Mouse (Mus musculus) liver, adult 2 months (tissue): ENCODE data around the gene Prkce. TPM values are rescaled to one million over a fixed set of nuclear protein-coding genes. Genes with fewer than 3 reads are reported as not detected.

Experiments
- DNase-seq: peaks from one replicate; pipeline ENCODE4 v3.0.0-alpha.2; 2011; ENCODE audit warnings: low read depth, low spot score; ENCODE audit errors: extremely low read depth
- H3K27ac ChIP-seq: fragments of 200-500 bp; replicated peaks from 2 replicates; pipeline ENCODE4 v1.5.1; 2012; ENCODE audit warnings: low read depth, mild to moderate bottlenecking, control low read depth, inconsistent platforms, low read length; ENCODE audit not compliant: insufficient read depth
- H3K27me3 ChIP-seq: fragments of 200-500 bp; 2 replicates; pipeline ENCODE4 v1.6.1; 2012; ENCODE audit warnings: mild to moderate bottlenecking, moderate library complexity, low read length, inconsistent platforms; ENCODE audit not compliant: control insufficient read depth, insufficient read depth
- H3K36me3 ChIP-seq: fragments of 200-500 bp; 2 replicates; pipeline ENCODE4 v1.6.1; 2012; ENCODE audit warnings: low read length, inconsistent platforms; ENCODE audit not compliant: control insufficient read depth, insufficient read depth
- H3K4me1 ChIP-seq: fragments of 200-500 bp; 2 replicates; pipeline ENCODE4 v1.6.1; 2011; ENCODE audit warnings: low read length; ENCODE audit not compliant: control insufficient read depth, insufficient read depth
- H3K4me3 ChIP-seq: fragments of 200-500 bp; 2 replicates; pipeline ENCODE4 v1.5.1; 2011; ENCODE audit warnings: low read depth, mild to moderate bottlenecking, control low read depth, low read length, moderate library complexity; ENCODE audit not compliant: insufficient read depth
- H3K79me2 ChIP-seq: fragments of 200-500 bp; 2 replicates; pipeline ENCODE4 v1.6.1; 2012; ENCODE audit warnings: inconsistent platforms, mild to moderate bottlenecking, low read length, moderate library complexity; ENCODE audit not compliant: control insufficient read depth, insufficient read depth
- H3K9ac ChIP-seq: fragments of 200-500 bp; 2 replicates; pipeline ENCODE4 v1.6.1; 2012; ENCODE audit warnings: low read depth, mild to moderate bottlenecking, control low read depth, inconsistent platforms, low read length
- CTCF ChIP-seq: fragments of 200-500 bp; IDR thresholded peaks from 2 replicates; pipeline ENCODE4 v1.5.1; 2011; ENCODE audit warnings: low read depth, low read length, control low read depth
- POLR2A ChIP-seq: fragments of 200-500 bp; IDR thresholded peaks from 2 replicates; pipeline ENCODE4 v1.6.1; 2011; ENCODE audit warnings: low read length, control low read depth; ENCODE audit not compliant: insufficient read depth; ENCODE audit errors: extremely low read depth
- WGBS: fragments of 180-500 bp; shearing (Covaris S2); methylation state at CpG from one replicate; pipeline ENCODE4 v1.1.7; 2018; 5-methylcytosine and 5-hydroxymethylcytosine counted together
- polyA plus RNA-seq: library from polyadenylated mRNA; depleted of rRNA; stranded (reverse); fragments of >200 nt; gene quantifications from 2 replicates; pipeline ENCODE4 v1.2.3, GENCODE M21; 2012
- total RNA-seq: library from RNA; depleted of rRNA; stranded (reverse); fragments of >200 nt; gene quantifications from 2 replicates; pipeline ENCODE4 v1.2.3, GENCODE M21; 2014

The Prkce gene
- total and polyA plus RNA-seq, 2 experiments, result 2.0 to 6.4 TPM

DNA sequence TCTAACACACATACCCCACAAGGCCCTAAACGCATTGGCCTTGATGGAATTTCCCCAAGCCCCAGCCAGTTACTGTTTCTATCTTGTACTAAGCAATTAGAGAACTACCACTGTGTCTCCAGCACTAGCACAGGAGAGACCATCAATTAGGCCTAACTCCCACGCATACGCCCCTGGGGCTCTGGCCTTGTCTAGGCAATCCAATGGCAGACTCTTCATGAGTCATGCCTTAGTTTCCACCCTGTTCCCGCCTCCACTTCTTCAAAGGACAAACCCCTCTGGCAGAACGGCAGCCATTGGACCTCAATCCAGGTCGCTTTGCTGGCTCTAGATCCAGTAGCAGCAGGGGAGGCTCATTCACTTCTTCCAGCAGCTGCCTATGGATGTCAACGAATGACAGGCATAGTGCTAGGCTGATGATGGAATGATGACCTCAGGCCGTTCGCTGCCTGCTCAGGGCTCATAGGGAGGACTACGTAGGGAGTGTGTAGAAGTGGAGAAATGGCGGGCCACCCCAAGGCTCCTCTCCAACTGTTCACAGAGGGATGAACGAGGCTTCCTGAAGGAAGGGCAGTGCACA, 481.4 kb downstream of the Prkce start:
- WGBS, result 97% methylated on average over 12 of the region's 12 CpGs
- H3K9ac ChIP-seq, result no peak overlapping the region
- no peaks in the 10 kb centered on the region for H3K36me3 ChIP-seq
- H3K79me2 ChIP-seq, result no peaks in the 10 kb centered on the region
- no peak for DNase-seq
- TF ChIP-seq CTCF (no peak), POLR2A (no peak)
- H3K4me3 ChIP-seq, result no peak overlapping the region
- H3K27me3 ChIP-seq, result no peaks in the 10 kb centered on the region
- no peaks in the 10 kb centered on the region for H3K4me1 ChIP-seq
- H3K27ac ChIP-seq, result no peak overlapping the region

DNA sequence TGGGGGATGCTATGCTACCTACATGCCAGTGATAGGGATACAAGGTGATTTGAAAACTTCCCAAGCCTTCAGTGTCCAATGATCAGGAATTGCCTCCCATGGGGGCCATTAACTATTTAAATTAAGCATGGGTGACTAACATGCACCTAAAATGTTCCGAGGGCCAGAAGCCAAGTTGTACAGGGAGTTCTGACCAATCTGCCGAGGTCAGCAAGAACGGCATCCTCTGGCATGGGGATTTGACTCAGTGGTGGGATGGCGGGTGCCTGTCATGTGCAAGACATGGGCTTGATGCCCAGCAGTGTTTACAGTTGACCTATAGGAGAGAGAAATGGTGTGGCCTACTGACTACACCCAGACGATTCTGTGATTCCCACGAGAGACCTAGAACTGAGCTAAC, 482.7 kb downstream of the Prkce start:
- Histone ChIP-seq H3K36me3 (no peaks in the 10 kb centered on the region), H3K9ac (no peak overlapping the region), H3K27ac (no peak overlapping the region), H3K79me2 (no peaks in the 10 kb centered on the region), H3K4me3 (no peak overlapping the region), H3K4me1 (no peaks in the 10 kb centered on the region), H3K27me3 (no peaks in the 10 kb centered on the region)
- DNase-seq, result no peak
- 94% methylated on average over 6 of the region's 6 CpGs for WGBS
- no peak for TF ChIP-seq CTCF
- TF ChIP-seq POLR2A, result no peak

DNA sequence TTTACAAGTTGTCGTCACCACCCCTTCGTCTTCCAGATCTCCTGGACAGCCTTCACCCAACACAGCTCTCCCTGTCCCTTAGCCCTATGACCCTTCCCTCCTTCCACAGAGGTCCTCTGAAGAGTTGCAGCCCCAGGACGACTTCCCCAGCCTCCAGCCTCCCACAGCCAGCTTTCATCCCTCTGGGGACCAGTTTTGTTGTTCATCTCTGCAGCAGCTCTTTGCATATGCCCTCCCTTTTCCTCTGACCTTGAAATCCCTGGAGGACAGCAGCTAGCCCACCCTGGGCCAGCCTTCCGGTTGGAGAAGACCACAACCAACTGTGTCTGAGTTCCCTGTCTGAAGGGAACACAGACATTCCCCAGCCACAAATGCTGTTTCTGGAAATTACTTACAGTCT, 483.5 kb downstream of the Prkce start:
- H3K36me3 ChIP-seq, result 0 out of 2 replicates have a peak, but pooled peaks cover 2% of the 10 kb centered on the region
- 82% methylated on average over 4 of the region's 4 CpGs for WGBS
- no peak overlapping the region for H3K4me3 ChIP-seq
- H3K79me2 ChIP-seq, result no peaks in the 10 kb centered on the region
- no peak overlapping the region for H3K27ac ChIP-seq
- no peaks in the 10 kb centered on the region for H3K4me1 ChIP-seq
- TF ChIP-seq CTCF, result no peak
- no peak for TF ChIP-seq POLR2A
- H3K27me3 ChIP-seq, result no peaks in the 10 kb centered on the region
- no peak overlapping the region for H3K9ac ChIP-seq
- no peak for DNase-seq

DNA sequence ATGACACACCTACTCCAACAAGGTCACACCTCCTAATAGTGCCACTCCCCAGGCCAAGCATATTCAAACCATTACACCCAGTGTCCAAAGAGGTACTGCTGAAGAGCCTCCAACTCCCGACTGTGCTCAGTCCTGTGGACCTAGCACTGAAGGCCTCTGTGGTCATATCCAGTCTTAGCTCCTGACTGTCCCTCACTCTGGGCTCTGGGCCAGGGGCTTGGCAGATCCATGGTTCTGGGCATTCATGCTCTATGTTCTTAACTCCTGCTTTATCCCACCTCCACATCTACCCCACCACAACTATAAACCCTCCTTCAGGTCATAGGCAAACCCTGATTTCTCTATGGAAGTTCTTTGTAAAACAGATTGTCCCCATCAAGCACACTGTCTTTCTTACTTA, 485.2 kb downstream of the Prkce start:
- WGBS, result 88% methylated on average over 1 of the region's 1 CpGs
- no peak overlapping the region for H3K4me3 ChIP-seq
- H3K79me2 ChIP-seq, result no peaks in the 10 kb centered on the region
- H3K4me1 ChIP-seq, result no peaks in the 10 kb centered on the region
- H3K36me3 ChIP-seq, result 0 out of 2 replicates have a peak, but pooled peaks cover 2% of the 10 kb centered on the region
- no peak overlapping the region for H3K27ac ChIP-seq
- DNase-seq, result no peak
- H3K9ac ChIP-seq, result no peak overlapping the region
- H3K27me3 ChIP-seq, result no peaks in the 10 kb centered on the region
- TF ChIP-seq POLR2A, result no peak
- no peak for TF ChIP-seq CTCF

DNA sequence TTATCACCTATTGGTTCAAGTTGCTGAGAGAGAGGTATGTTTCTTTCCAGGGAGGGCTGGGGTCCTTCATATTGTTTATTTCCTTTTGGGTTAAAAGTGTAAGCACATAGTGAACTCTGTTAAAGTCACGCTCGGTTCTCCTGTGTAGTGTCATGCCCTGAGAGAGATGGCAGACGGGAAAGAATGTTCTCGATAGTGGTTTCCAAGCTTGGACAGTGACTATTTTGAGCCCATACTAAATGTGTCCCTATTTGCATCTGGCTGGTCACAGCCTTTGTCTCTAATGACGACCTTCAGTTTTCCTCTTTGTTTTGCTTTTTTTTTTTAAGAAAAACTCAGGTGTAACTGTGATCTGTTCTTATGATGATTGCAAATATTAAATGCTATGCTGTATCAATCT, 488.8 kb downstream of the Prkce start:
- Histone ChIP-seq H3K27ac (no peak overlapping the region), H3K79me2 (no peaks in the 10 kb centered on the region), H3K36me3 (0 out of 2 replicates have a peak, but pooled peaks cover 2% of the 10 kb centered on the region), H3K9ac (no peak overlapping the region), H3K4me1 (no peaks in the 10 kb centered on the region), H3K4me3 (no peak overlapping the region), H3K27me3 (no peaks in the 10 kb centered on the region)
- TF ChIP-seq CTCF (no peak), POLR2A (no peak)
- no peak for DNase-seq
- 95% methylated on average over 5 of the region's 5 CpGs for WGBS

DNA sequence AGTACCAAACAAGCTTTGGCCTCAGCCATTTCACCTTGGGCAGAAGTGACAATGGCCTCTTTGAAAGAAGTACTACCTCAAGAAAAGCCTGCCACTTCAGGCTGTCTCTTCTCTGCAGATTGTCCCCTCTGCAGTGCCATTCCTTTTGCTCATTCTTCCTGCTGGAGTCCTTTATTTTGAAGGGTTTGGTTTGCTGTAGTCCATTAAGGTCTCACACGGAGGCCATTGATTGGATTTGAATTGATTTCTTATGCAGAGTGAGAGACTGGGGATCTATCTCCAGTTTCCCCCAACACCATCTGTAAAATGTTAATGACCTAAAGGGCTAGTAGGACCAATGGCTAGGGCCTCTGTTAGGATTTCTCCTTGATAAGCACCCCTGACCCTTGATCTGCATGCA, 494.7 kb downstream of the Prkce start:
- TF ChIP-seq POLR2A, result no peak
- TF ChIP-seq CTCF, result no peak
- Histone ChIP-seq H3K4me1 (no peaks in the 10 kb centered on the region), H3K36me3 (no peaks in the 10 kb centered on the region), H3K27me3 (no peaks in the 10 kb centered on the region), H3K9ac (no peak overlapping the region), H3K4me3 (no peak overlapping the region), H3K79me2 (no peaks in the 10 kb centered on the region), H3K27ac (no peak overlapping the region)
- WGBS, result 51% methylated on average over 1 of the region's 1 CpGs
- peak; percentile 15 for DNase-seq
